Mouse (Mus musculus) heart, postnatal 0 days (tissue): Measurements from ENCODE around the gene Stx19. TPM values are rescaled to one million over a fixed set of nuclear protein-coding genes. Genes with fewer than 3 reads are reported as not detected.
A peak's percentile ranks its signal among the peaks of the same experiment; 100 is the strongest.

ENCODE experiments used
- ATAC-seq: fragments of 200-750 bp; cut with Nextera tagmentation; 2 replicates; pipeline ENCODE4 v1.8.0; 2017; ENCODE audit warnings: low read depth, moderate number of reproducible peaks, moderate library complexity; ENCODE audit not compliant: insufficient read depth
- DNase-seq: peaks from one replicate; pipeline ENCODE4 v3.0.0-alpha.2; 2016; ENCODE audit warnings: low spot score
- H3K27ac ChIP-seq: fragments of 300-500 bp; sonication (generic); 2 replicates; pipeline ENCODE4 v1.5.1; 2014; ENCODE audit warnings: low read depth, mild to moderate bottlenecking
- H3K27me3 ChIP-seq: fragments of 300-500 bp; sonication (generic); 2 replicates; pipeline ENCODE4 v1.6.1; 2014; ENCODE audit warnings: low read length, mixed read lengths; ENCODE audit not compliant: control insufficient read depth, insufficient read depth
- H3K36me3 ChIP-seq: fragments of 300-500 bp; sonication (generic); replicated peaks from 2 replicates; pipeline ENCODE4 v1.6.1; 2014; ENCODE audit warnings: low read length, mixed read lengths; ENCODE audit not compliant: control insufficient read depth, insufficient read depth
- H3K4me1 ChIP-seq: fragments of 300-500 bp; sonication (generic); 2 replicates; pipeline ENCODE4 v1.6.1; 2014; ENCODE audit warnings: antibody characterized with exemption; ENCODE audit not compliant: control insufficient read depth, insufficient read depth
- H3K4me2 ChIP-seq: fragments of 300-500 bp; sonication (generic); 2 replicates; pipeline ENCODE4 v1.6.1; 2014; ENCODE audit warnings: low read depth, mild to moderate bottlenecking, low read length, moderate library complexity
- H3K4me3 ChIP-seq: fragments of 300-500 bp; sonication (generic); 2 replicates; pipeline ENCODE4 v1.5.1; 2014; ENCODE audit warnings: low read depth, low read length
- H3K9ac ChIP-seq: fragments of 300-500 bp; sonication (generic); replicated peaks from 2 replicates; pipeline ENCODE4 v1.6.1; 2014; ENCODE audit warnings: low read depth, low read length, mixed read lengths
- H3K9me3 ChIP-seq: fragments of 300-500 bp; sonication (generic); replicated peaks from 2 replicates; pipeline ENCODE4 v1.6.1; 2016; ENCODE audit warnings: low read length; ENCODE audit not compliant: control insufficient read depth
- CTCF ChIP-seq: IDR thresholded peaks from 2 replicates; pipeline ENCODE4 v1.5.1; 2016; ENCODE audit warnings: antibody characterized with exemption, control low read depth, low read depth
- EP300 ChIP-seq: IDR thresholded peaks from 2 replicates; pipeline ENCODE4 v1.6.1; 2016; ENCODE audit warnings: antibody characterized with exemption, low read depth
- WGBS: fragments of 180-500 bp; shearing (Covaris S2); extraction: QIAGEN DNeasy Blood & Tissue Kit; methylation state at CpG from one replicate; pipeline ENCODE4 v1.1.7; 2014; 5-methylcytosine and 5-hydroxymethylcytosine counted together
- polyA plus RNA-seq: library from polyadenylated mRNA; unstranded; fragments of >200 nt; fragmentation: Nextera tagmentation; extraction: Ambion mirVana; gene quantifications from 2 replicates; pipeline ENCODE4 v1.2.1, GENCODE M21; 2015
- total RNA-seq: library from RNA; depleted of rRNA; stranded (reverse); fragments of >200 nt; gene quantifications from 2 replicates; pipeline ENCODE4 v1.2.3, GENCODE M21; 2014; ENCODE audit warnings: low replicate concordance; rRNA removed

The Stx19 gene
- not detected in 2 replicates for total RNA-seq
- 0.07 and 0.18 TPM in 2 replicates for polyA plus RNA-seq

- Histone ChIP-seq H3K4me2 (no peak within 1 kb of the TSS), H3K4me3 (no peak within 1 kb of the TSS), H3K27me3 (no peaks in the 10 kb centered on the region), H3K36me3 (peaks cover 3% of the 10 kb centered on the region; the same call in 1 of the 2 replicates), H3K9me3 (no peaks in the 10 kb centered on the region), H3K9ac (no peak within 1 kb of the TSS), H3K4me1 (no peaks in the 10 kb centered on the region), H3K27ac (no peak within 1 kb of the TSS)
- TF ChIP-seq EP300: no peak
- TF ChIP-seq CTCF: no peak
- DNase-seq: no peak
- ATAC-seq: no peak
- 78% methylated on average over 5 of the region's 5 CpGs for WGBS
These were observed at the start of gene Stx19 for GRCm38 (mm10) chr16:62814491-62814890. TSS of gene Stx19 (plus strand) at chr16:62814676.

GRCm38 (mm10) chr16:62773462-62773861, 41.0 kb upstream of the Stx19 start:
- Histone ChIP-seq H3K27ac (no peak overlapping the region), H3K9ac (no peak overlapping the region), H3K4me3 (no peak overlapping the region), H3K36me3 (no peaks in the 10 kb centered on the region), H3K4me2 (no peak overlapping the region), H3K4me1 (no peaks in the 10 kb centered on the region), H3K9me3 (no peaks in the 10 kb centered on the region), H3K27me3 (no peaks in the 10 kb centered on the region)
- 80% methylated on average over 4 of the region's 4 CpGs for WGBS
- DNase-seq (no peak), ATAC-seq (no peak)
- TF ChIP-seq CTCF: no peak; the same call in 1 of the 2 replicates
- TF ChIP-seq EP300: no peak

- Histone ChIP-seq H3K27me3 (no peaks in the 10 kb centered on the region), H3K9ac (no peak overlapping the region; the same call in 1 of the 2 replicates), H3K27ac (no peak overlapping the region), H3K4me2 (no peak overlapping the region), H3K36me3 (no peaks in the 10 kb centered on the region), H3K4me1 (no peaks in the 10 kb centered on the region), H3K9me3 (no peaks in the 10 kb centered on the region), H3K4me3 (no peak overlapping the region)
- DNase-seq: no peak
- TF ChIP-seq CTCF (no peak), EP300 (no peak)
- WGBS: 85% methylated on average over 11 of the region's 11 CpGs
- ATAC-seq: no peak
These were observed 38.4 kb upstream of the Stx19 start for GRCm38 (mm10) chr16:62776034-62776433.

- Histone ChIP-seq H3K9ac (no peak overlapping the region), H3K27ac (no peak overlapping the region), H3K4me2 (no peak overlapping the region), H3K9me3 (no peaks in the 10 kb centered on the region), H3K4me1 (no peaks in the 10 kb centered on the region), H3K27me3 (no peaks in the 10 kb centered on the region), H3K4me3 (no peak overlapping the region), H3K36me3 (no peaks in the 10 kb centered on the region)
- TF ChIP-seq EP300 (no peak), CTCF (no peak)
- WGBS: 87% methylated on average over 10 of the region's 10 CpGs
- no peak for DNase-seq
- ATAC-seq: no peak
These were observed 36.2 kb upstream of the Stx19 start for GRCm38 (mm10) chr16:62778282-62778681.

GRCm38 (mm10) chr16:62782229-62782628, 32.2 kb upstream of the Stx19 start:
- ATAC-seq (no peak), DNase-seq (no peak)
- WGBS: 49% methylated on average over 5 of the region's 5 CpGs
- H3K36me3 ChIP-seq: no peaks in the 10 kb centered on the region
- TF ChIP-seq CTCF (peak; percentile 50), EP300 (no peak)
- no peak overlapping the region for H3K27ac ChIP-seq
- H3K9me3 ChIP-seq: no peaks in the 10 kb centered on the region
- H3K9ac ChIP-seq: no peak overlapping the region
- peaks cover 9% of the 10 kb centered on the region for H3K4me1 ChIP-seq
- H3K4me2 ChIP-seq: no peak overlapping the region
- H3K27me3 ChIP-seq: no peaks in the 10 kb centered on the region
- H3K4me3 ChIP-seq: no peak overlapping the region
